22 mouse cellular contexts compared by ENCODE assay signal in genomic region chr6:17082800-17083199, GRCm38 (mm10). TPM values are rescaled to one million over a fixed set of nuclear protein-coding genes. Genes with fewer than 3 reads are reported as not detected.
DNase-seq lines count a peak whose midpoint lies in the region; ATAC-seq lines count a peak whose summit lies in the region.
"Had no signal": no experiment of that assay in that cellular context is flagged by ENCODE, and none has a peak within 500 bp of the region (broad histone marks: within the 10 kb centered on the region; RNA-seq: fewer than 3 reads in every experiment).

No protein-coding gene starts in this region.

- no peak overlapping the region for H3K9ac ChIP-seq in limb, embryonic 13.5 days
- H3K9ac ChIP-seq in embryonic facial prominence, embryonic 11.5 days (replicated peaks; ENCODE audit: low read length): no peak overlapping the region
- H3K9ac ChIP-seq: heart, embryonic 12.5 days; hindbrain, embryonic 14.5 days; intestine, embryonic 15.5 days had no signal

- H3K4me2 ChIP-seq in limb, embryonic 13.5 days (replicated peaks): no peak overlapping the region
- H3K4me2 ChIP-seq in embryonic facial prominence, embryonic 11.5 days (ENCODE audit: low read depth, low read length): no peak overlapping the region
- H3K4me2 ChIP-seq: heart, embryonic 12.5 days; hindbrain, embryonic 14.5 days; intestine, embryonic 15.5 days had no signal

- no peak for DNase-seq in limb, embryonic 10.5 days (ENCODE audit: low spot score)
- peak; percentile 40 for DNase-seq in NIH3T3 (ENCODE audit: low read depth)
- DNase-seq in embryonic facial prominence, embryonic 11.5 days (ENCODE audit: low spot score): peak; percentile 59
- DNase-seq in forelimb bud, embryonic 11.5 days (ENCODE audit: low read depth, low spot score): peak; percentile 51
- no peak for DNase-seq in urinary bladder, postnatal 14 days (ENCODE audit: low spot score)
- no peak for DNase-seq in left cerebral cortex, adult 9 months (ENCODE audit: low spot score in 2 of 2)
- DNase-seq: adrenal gland, adult 2 months; adrenal gland, postnatal 25 days; cerebellum, adult 18-20 months; cerebellum, adult 9-11 months; cerebellum, postnatal 36 days; gastrocnemius, adult 2 months; gastrocnemius, postnatal 36 days; heart, adult 2 months had no signal

- peak; percentile 55; the same call in 1 of the 2 replicates for ATAC-seq in limb, embryonic 13.5 days (ENCODE audit: low FRiP score, low read depth)
- ATAC-seq in embryonic facial prominence, embryonic 11.5 days (replicated peaks; ENCODE audit: insufficient number of reproducible peaks, low FRiP score, low TSS enrichment, low read depth): no peak
- ATAC-seq in granulocyte monocyte progenitor cell, adult 5-6 weeks (replicated peaks; ENCODE audit: poor library complexity, severe bottlenecking): no peak
- ATAC-seq: forebrain, embryonic 16.5 days; intestine, embryonic 15.5 days had no signal

- peaks cover 29% of the 10 kb centered on the region for H3K4me1 ChIP-seq in limb, embryonic 13.5 days
- H3K4me1 ChIP-seq in limb, embryonic 10.5 days: peaks cover 21% of the 10 kb centered on the region
- H3K4me1 ChIP-seq in embryonic facial prominence, embryonic 11.5 days (ENCODE audit: control insufficient read depth, insufficient read depth, low read length): no peaks in the 10 kb centered on the region

- H3K36me3 ChIP-seq in limb, embryonic 13.5 days: peaks cover 4% of the 10 kb centered on the region; the same call in 1 of the 2 replicates
- H3K36me3 ChIP-seq in limb, embryonic 10.5 days: no peaks in the 10 kb centered on the region
- no peaks in the 10 kb centered on the region for H3K36me3 ChIP-seq in embryonic facial prominence, embryonic 11.5 days (replicated peaks; ENCODE audit: control insufficient read depth, insufficient read depth, low read depth, low read length)
- H3K36me3 ChIP-seq: heart, embryonic 12.5 days; hindbrain, embryonic 10.5 days; intestine, embryonic 15.5 days had no signal

- 50% methylated on average over 5 of the region's 5 CpGs for WGBS in limb, embryonic 13.5 days
- WGBS in limb, embryonic 10.5 days: 68% methylated on average over 5 of the region's 5 CpGs
- 46% methylated on average over 5 of the region's 5 CpGs for WGBS in embryonic facial prominence, embryonic 11.5 days

- peak overlapping the region; percentile 44 for H3K27ac ChIP-seq in limb, embryonic 13.5 days
- H3K27ac ChIP-seq in limb, embryonic 10.5 days: no peak overlapping the region
- no peak overlapping the region for H3K27ac ChIP-seq in embryonic facial prominence, embryonic 11.5 days (replicated peaks; ENCODE audit: low read depth, low read length)
- H3K27ac ChIP-seq: gastrocnemius, adult 2 months; heart, adult 2 months; hindbrain, embryonic 10.5 days; hindbrain, embryonic 14.5 days; intestine, embryonic 15.5 days had no signal

- no peak overlapping the region for H3K4me3 ChIP-seq in limb, embryonic 13.5 days
- H3K4me3 ChIP-seq in limb, embryonic 10.5 days: no peak overlapping the region
- H3K4me3 ChIP-seq in embryonic facial prominence, embryonic 11.5 days (ENCODE audit: low read depth, low read length): no peak overlapping the region
- H3K4me3 ChIP-seq: gastrocnemius, adult 2 months; heart, adult 2 months; heart, embryonic 12.5 days; hindbrain, embryonic 10.5 days; intestine, embryonic 15.5 days had no signal

- no peaks in the 10 kb centered on the region for H3K27me3 ChIP-seq in limb, embryonic 13.5 days
- no peaks in the 10 kb centered on the region for H3K27me3 ChIP-seq in limb, embryonic 10.5 days (ENCODE audit: low read depth, poor library complexity, severe bottlenecking)
- no peaks in the 10 kb centered on the region for H3K27me3 ChIP-seq in embryonic facial prominence, embryonic 11.5 days (ENCODE audit: control insufficient read depth, insufficient read depth, low read length)
- H3K27me3 ChIP-seq: CH12.LX; intestine, embryonic 15.5 days had no signal

- no peaks in the 10 kb centered on the region for H3K9me3 ChIP-seq in limb, embryonic 13.5 days
- no peaks in the 10 kb centered on the region for H3K9me3 ChIP-seq in limb, embryonic 10.5 days (replicated peaks)
- no peaks in the 10 kb centered on the region for H3K9me3 ChIP-seq in embryonic facial prominence, embryonic 11.5 days (replicated peaks; ENCODE audit: control insufficient read depth, low read length)
- H3K9me3 ChIP-seq: heart, embryonic 12.5 days; hindbrain, embryonic 10.5 days; intestine, embryonic 15.5 days had no signal

RNA-seq across cellular contexts. Expression of gene Tes, which starts 17.9 kb away (rescaled TPM):
- polyA plus RNA-seq in limb, embryonic 13.5 days (2015; fragmentation: Nextera tagmentation; extraction: Ambion mirVana): 95.0 and 96.8 TPM in 2 replicates
- 62.9 and 94.2 TPM in 2 replicates for polyA plus RNA-seq in limb, embryonic 10.5 days (2016; fragmentation: Nextera tagmentation; extraction: Ambion mirVana)
- 125 and 130 TPM in 2 replicates for polyA plus RNA-seq in embryonic facial prominence, embryonic 11.5 days (2014; fragmentation: Nextera tagmentation; extraction: Ambion mirVana)
- total RNA-seq in granulocyte monocyte progenitor cell, adult 5-6 weeks (2014; fragmentation: Nextera tagmentation): 27.5 and 37.4 TPM in 2 replicates
- 40.0 and 47.5 TPM in 2 replicates for total RNA-seq in granulocyte monocyte progenitor cell, adult 5-6 weeks (2017)
- total RNA-seq: CH12.LX had no signal

Comparison
In these comparisons a context has a peak if more than half of its experiments do, and no peak if none do; other contexts are left out.
1. DNase-seq: peak in NIH3T3 (single experiment), embryonic facial prominence, embryonic 11.5 days (single experiment) and forelimb bud, embryonic 11.5 days (single experiment); none in limb, embryonic 10.5 days (single experiment), urinary bladder, postnatal 14 days (single experiment) and left cerebral cortex, adult 9 months (0 of 2).